Mouse (Mus musculus) heart, postnatal 0 days (tissue): Measurements from ENCODE around the gene Bcr.

ENCODE experiments used
- CTCF ChIP-seq: IDR thresholded peaks from 2 replicates; pipeline ENCODE4 v1.5.1; 2016; ENCODE audit warnings: antibody characterized with exemption, control low read depth, low read depth
- EP300 ChIP-seq: IDR thresholded peaks from 2 replicates; pipeline ENCODE4 v1.6.1; 2016; ENCODE audit warnings: antibody characterized with exemption, low read depth

GRCm38 (mm10) chr10:75075665-75076064 lies 15.3 kb downstream of the Bcr start:
- TF ChIP-seq CTCF: no peak
- no peak for TF ChIP-seq EP300
